Mouse (Mus musculus): ENCODE measurements around the gene Fam163a.

GRCm38 (mm10) chr1:156192853-156193252 lies 12.0 kb downstream of the Fam163a start:
- TF ChIP-seq CTCF (IDR thresholded peaks at IDR 0.05; ENCODE audit: borderline replicate concordance, control insufficient read depth, extremely low read depth, insufficient read depth, low read length, poor library complexity) (no peak), POLR2A (IDR thresholded peaks at IDR 0.05; ENCODE audit: control insufficient read depth, extremely low read depth, insufficient read depth, low read length, poor library complexity) (no peak)
